Mouse (Mus musculus): ENCODE data around the gene C2cd5.

Gene C2cd5

DNA sequence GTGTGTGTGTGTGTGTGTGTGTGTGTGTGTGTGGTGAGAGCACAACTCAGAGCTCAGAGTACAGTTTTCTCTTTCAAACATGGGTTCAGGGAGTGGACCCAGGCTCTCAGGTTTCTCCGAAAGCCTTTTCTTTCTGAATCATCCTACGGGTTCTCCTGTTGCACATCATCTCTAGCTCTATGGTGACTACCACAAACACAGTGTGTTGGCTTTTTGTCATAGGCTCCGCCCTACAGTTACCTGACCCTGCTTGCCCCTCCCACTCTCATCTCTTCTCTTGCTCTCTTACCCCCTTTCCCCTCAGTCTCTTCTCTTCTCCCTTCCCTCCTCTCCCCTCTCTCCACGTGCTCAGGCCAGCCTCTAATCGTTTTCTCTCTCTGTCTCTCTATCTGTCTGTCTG lies 15.6 kb upstream of the C2cd5 start:
- DNase-seq (ENCODE audit: low spot score in 2 of 2) = no peak

DNA sequence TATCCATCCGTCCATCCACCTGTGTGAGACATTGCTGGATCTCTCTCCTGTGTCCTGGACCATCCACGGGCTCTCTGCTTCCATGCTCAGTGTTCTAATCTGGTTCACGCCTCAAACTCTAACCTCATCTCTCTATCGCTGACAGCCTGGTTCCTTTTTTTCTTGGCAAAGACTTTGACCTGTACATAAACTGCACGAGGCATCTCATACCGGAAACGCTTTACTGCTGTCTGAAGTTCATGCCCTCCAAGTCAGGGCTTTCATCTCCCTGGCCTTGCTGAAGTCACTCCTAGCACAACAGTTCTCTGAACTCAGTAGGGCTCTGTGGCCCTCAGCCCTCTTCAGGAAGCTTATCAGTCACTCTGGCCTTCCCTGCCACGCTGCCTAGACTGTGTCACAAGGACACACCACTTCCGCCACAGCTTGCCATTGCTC lies 15.1 kb upstream of the C2cd5 start:
- DNase-seq (ENCODE audit: low spot score in 2 of 2) = no peak

DNA sequence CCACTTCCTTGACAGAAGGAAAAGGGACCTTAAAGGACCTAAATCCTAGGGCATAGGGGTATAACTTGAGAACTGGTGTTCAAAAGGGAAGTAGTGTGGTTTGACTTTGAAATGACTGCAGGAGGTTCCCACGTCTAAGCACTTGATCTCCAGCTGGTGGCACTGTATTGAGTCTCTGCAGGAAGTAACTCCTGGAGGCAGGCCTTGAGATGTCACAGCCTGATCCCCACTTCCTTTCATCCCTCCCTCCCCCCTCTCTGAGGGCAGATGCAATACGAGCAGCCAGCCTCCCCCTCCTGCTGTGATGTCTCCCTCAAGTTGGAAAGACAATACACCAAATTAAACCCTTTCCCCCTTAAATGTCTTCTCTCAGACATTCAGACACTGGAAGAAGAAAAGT lies 14.6 kb upstream of the C2cd5 start:
- no peak for DNase-seq (ENCODE audit: low spot score in 2 of 2)

DNA sequence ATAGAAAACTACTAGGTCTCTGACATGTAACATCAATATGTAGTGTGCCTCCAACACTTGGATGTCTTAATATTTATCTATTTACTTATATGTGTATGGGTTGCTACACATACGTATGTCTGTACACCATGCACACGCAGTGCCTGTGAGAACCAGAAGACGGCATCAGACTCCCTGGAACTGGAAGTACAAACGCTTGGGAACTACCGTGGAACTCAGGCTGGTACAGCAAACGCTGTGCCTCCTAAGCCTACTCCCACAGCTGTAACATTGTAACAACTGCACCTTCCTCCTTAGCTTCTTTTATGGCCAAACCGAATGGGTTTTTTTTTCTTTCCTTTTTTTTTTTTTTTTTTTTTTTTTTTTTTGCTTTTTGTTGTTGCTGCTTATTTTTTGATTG lies 10.4 kb upstream of the C2cd5 start:
- DNase-seq (ENCODE audit: low spot score in 2 of 2) = no peak

DNA sequence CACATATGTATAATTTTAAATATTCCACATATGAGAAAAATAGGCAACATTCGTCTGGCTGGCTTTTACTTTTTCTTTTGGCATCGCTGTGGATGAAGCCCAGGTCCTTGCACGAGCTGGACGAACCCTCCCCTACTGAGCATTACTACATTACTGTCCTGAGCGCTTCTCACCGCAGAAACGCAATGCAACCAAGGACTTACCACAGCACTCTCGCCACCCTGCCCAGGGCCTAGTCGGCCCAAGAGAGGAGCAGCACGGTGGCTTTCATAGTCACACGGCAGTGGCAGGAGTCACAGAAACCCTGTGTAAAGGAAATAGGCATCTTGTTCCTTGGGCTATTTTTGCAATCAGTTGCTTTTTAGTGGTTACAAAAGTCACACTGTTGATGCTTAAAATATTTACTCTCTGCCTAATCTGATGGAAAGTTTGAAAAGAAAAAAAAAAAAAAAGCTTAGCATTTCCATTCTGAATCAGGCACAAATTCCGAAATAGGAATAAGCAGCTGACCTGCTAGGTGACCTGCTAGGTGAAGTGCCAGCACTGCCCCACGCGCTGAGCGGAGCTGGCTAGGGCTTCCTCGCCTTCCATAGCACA lies 9.8 kb upstream of the C2cd5 start:
- DNase-seq (ENCODE audit: low spot score in 2 of 2) = no peak

DNA sequence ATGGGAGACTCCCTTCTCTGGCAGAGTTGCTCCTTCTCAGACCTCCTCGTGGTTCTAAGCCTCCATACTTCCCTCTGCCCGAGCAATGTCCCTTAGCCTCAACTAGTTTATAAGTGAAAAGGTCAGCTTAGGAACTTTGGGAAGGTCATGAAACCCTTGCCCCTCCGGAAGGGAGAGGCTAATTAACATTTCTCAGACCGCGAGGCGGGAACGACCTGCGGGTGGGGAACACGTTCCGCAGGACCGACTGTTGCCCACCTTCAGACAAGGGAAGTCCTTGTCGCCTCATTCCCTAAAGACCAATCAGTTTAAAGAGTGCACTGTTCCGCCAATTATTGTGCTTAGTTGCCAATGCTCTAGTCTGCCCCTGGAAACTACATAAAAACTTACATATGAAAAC lies 8.1 kb upstream of the C2cd5 start:
- no peak for DNase-seq (ENCODE audit: low spot score in 2 of 2)

DNA sequence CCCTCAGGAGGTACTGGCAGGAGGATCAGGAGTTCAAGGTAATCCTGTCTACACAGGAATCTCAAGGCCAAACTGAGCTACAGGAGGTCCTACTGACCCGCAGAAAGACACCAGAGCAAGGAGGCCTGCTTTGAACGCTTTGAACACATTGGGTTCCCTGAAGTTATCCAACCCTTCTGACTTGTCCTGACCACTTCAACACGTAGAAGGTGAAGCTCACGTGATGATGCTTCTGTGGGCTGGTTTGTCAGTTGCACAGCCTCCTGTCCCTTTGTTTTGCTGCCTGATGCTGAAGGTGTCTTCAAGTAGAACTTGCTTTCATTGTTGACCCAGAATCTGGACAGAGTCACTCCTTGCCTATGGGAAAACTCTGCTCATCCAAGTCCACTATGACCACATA lies 7.7 kb upstream of the C2cd5 start:
- DNase-seq (ENCODE audit: low spot score in 2 of 2) = no peak

DNA sequence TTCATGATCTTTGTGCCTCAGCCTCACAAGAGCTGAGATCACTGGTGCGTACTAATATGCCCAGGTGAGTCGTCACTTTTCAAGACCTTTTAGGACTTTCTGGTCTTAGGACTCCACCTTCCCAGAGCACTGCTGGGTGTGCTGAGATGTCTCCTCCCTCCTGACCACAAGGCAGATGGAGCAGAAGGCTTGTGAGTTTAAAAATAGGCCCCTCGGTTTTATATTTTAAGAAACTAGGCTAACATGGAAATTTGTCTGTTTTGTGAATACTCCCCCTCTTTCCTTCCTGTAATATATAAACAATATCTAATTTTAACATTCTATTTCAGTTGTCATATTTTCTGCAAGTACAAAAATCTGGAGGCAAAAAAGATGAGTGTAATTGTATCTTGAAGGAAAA lies 5.8 kb upstream of the C2cd5 start:
- no peak for DNase-seq (ENCODE audit: low spot score in 2 of 2)

DNA sequence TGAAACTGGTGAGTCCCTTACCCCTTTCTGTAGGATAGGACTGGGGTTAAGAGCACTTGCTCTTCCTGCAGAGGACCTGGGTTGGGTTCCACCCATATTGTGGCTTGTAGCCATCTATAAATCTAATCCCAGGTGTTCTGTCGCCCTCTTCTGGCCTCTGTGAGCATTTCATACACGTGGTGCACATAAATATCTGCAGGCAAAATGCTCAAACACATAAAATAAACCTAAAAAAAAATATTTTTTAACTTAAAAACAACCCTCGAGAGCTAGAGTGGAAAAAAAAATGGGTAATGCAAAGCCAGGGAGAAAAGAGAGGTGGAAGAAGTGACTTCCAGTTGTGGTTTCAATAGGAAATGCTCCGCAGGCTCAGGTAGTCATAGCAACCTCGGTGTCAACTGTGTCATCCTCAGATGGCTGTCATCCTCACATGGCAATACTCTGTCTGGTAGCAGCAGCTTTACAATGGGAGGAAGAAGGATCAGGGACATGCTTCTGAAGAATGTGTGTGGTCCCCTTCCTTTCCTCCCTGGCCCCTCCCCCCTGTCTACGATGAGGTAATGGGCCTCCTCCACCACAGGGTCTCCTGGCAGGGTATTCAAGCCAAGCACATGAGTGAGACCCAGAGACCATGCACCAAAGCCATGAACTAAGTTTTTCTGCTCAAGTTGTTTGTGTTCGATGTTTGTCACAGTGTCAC lies 4.2 kb upstream of the C2cd5 start:
- no peak for DNase-seq (ENCODE audit: low spot score in 2 of 2)

DNA sequence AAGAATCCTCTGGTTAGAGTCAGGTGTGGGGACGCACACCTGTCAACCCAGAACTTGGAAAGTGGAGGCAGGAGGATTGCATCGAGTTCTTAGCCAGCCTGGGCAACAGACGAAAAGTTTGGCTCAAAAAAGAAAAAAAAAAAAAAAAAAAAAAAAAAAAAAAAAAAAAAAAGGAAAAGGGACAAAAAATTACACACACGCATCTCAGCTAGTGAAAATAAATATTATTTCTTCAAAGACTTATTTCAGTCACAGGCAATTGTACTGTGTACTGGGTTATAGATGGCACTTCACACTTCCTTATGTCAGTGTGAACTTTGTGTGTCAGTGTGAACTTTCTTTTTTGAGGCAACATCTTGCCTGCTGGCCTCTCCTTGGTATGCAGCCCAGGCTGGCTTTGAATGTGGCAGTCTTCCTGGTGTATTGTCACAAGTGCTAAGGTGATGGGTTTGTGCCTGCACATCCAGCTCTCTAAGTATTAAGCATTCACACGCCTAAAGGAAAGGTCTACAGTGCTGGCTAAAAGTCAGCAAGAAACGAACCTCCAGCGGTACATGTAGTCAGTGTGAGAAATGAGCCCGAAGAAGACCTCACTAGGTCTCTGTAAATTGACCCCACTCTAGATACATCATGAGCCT lies 656 bp upstream of the C2cd5 start:
- DNase-seq (ENCODE audit: low spot score in 2 of 2) = no peak

DNA sequence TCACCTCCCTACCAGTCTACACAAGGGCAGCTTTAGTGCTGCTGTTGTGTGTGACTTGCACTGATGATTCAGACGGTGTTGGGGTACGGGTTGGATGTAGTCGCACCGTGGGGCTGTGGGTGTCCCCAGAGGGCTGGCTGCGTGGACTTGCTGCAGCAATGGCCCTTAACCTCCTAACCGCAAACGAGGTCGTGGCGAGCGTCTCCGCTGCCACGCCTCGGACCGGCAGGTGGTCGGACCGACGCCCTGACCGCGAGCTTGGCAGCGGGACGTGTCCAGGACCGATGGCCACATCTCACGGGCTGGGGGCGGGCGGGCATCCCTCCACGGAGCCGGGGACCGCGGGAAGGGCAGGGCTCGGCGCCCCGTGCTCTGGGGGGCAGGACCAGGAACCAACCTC lies 660 bp downstream of the C2cd5 start:
- peak; percentile 20 to 25 for DNase-seq (ENCODE audit: low spot score in 2 of 2)

DNA sequence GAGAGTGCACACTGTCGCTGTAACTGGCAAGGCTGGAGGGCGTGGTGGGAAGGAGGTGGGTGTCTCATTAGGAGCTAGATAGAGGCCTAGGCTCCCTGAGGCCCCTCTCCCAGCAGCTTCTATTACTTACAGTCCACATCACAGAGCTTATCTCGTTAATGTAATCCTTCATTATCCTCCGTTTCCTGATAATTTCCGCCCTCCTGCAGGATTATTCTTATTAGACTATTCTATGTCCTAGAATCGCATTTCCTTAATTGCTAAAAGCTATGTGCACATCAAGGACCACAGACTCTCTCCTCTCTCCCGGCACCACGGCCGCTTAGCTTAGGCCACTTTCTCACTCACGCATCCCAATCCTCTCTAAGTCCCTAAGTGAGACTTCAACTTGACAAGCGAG lies 4.8 kb downstream of the C2cd5 start:
- no peak for DNase-seq (ENCODE audit: low spot score in 2 of 2)

DNA sequence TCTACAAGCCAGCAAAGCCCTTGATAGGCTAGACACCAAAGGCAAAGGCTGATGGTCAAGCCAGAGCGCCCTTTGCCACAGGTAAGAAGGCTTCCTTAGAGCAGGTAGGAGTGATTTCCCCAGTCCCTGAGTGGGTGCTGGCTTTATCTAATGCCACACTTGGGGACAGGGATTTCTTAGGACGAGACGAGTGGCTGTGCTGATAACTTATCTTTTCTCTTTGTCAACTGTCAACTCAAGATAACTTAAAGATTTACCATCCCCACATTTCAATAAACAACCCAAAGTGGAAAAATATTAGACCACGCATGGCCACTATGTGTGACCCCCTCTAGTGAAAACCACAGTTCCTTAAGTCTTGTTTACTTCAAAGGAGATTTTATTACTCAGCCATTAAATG lies 7.1 kb downstream of the C2cd5 start:
- no peak for DNase-seq (ENCODE audit: low spot score in 2 of 2)

DNA sequence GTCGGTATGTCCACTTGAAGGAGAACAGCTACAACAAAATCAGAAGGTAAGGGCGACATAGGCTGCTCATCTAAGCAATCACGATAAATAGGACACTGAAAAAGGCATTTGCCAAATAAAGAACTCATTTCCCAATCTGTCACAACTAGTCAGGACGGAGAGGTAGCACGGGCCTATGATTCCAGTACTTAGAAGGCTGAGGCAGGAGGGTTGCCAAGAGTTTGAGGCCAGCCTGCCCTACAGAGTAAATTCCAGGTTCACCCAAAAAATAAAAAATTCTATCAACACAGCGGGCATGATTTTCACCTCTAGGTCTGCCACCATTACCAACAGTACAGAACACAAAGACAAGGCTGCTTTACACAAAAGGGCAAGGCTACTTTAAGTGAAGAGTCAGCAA lies 8.9 kb downstream of the C2cd5 start:
- no peak for DNase-seq (ENCODE audit: low spot score in 2 of 2)

DNA sequence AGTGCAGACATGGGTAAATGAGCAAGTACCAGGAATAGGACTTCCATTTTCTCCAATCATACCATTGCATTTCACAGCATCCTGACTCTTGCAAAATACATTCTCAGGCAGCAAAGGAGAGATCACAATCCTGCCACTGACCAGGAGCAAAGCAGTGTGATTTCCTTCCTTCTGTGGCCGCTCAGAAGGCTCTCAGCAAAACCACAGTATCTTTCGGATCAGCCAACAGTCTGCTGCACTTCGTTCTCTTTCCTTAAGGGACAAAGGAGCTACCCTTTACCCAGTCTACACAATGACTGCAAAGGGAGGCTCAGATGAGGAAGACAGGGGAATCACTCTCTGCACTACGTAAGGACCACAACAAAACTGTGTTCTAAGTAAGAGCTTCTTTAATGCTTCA lies 12.6 kb downstream of the C2cd5 start:
- DNase-seq (ENCODE audit: low spot score in 2 of 2) = no peak

DNA sequence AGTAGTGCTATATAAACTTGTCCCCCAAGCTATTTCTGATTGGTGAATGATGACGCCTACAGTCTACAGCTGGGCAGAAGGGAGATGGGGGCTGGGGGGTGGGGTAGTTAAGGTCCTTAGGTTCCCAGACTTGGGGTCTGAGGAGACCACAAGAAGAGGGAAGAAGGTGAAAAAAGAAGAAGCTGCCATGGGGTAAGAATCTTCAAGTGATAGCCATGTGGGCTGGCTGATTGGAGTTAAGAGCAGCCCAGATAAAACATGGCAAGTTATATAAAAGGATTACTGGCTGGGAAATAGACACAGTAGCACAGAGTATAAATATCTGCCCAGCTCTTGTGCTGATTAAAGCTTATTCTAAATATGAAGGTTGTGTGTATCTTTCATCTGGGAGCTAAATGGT lies 14.0 kb downstream of the C2cd5 start:
- no peak for DNase-seq (ENCODE audit: low spot score in 2 of 2)

DNA sequence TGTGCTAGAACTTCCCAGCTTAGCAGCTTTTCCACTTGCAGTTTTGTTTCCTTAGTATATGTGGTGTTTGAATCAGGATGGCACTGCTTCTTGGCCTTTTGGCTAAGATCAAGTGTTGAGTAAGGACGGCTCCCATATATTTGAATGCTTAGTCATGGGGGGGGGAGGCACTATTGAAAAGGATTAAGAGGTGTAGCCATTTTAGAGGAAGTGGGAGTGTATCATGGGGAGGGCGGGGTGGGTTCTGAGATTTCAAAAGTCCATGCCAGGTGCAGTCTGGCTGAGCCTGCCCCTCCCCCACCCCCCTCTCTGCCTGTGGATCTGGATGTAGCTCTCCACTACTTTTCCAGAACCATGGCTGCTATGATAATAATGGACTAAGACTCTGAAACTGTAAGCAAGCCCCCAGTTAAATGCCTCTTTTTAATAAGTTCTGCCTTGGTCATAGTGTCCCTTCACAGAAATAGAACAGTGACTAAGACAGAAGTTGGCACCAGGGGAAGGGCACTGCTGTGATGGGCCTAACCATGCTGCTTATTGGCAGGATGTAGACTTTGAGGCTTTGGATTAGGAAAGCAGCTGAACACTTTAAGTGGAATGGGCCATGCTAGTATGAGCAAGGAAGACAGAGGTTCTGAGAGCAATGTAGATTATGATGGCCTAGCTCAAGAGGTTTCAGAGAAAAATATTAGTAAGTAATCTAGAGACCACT lies 15.5 kb downstream of the C2cd5 start:
- no peak for DNase-seq (ENCODE audit: low spot score in 2 of 2)

DNA sequence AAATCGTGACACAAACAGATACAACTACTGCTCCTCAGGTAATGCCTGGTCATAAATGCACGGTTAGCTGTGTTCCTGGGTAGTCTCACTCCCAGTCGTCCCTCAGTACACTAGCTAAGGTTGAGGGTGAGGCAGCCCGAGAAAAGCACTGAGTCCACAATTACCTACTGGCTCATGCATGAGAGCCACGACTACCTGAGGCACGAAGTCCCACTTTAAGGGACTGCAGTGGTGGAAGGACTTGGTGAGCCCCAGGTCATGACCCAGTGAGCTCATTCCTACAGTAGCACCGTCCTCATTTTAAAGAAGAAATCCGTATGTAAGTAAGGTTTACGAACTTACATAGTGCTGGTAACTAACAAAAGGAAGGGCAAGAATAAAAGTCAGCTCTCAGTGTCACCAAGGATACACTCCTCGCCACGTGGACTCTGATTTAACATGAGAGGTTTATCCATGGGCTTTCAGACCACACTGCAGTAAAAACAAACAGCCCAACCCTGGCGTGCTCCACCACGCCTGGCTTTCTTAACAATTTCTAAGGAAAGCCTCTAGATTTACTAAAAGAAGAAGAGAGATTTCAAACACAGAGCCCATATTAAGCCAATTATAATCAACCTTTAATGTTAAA lies 18.3 kb downstream of the C2cd5 start:
- no peak for DNase-seq (ENCODE audit: low spot score in 2 of 2)

DNA sequence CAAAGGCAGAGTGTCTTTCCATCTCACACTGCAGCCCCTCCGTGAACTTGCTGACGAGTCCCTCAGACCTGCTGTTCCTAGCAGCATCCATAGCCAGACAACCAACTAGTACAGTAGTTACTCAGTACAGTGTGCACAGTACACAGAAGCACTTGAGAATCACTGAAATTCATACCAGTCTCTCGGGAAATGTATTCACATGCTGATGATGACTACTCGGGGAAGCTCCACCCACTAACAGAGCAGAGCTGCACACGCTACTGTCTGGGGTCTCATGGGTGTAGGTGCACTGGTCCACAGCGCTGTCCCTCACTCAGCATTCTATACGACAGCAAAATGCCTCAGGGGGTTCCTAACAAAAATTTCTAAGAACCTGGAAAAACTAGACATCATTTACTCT lies 19.2 kb downstream of the C2cd5 start:
- no peak for DNase-seq (ENCODE audit: low spot score in 2 of 2)

DNA sequence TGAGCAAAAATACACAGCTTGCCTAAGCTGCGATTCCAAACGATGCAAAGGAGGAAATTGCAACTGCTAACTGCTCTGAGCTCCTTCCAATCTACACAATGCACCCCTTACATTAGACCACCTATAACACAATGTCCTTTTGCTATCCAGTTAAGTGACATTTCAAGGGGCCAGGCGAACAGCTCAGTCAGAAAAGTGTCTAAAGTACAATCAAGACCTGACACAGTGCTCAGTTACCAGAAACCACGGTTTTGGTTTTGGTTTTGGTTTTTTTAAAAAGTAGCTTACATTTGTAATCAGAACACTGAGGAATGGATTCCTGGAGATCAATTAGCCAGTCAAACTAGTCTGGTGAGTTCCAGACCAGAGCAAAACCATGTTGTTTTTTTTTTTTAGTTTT lies 20.8 kb downstream of the C2cd5 start:
- DNase-seq (ENCODE audit: low spot score in 2 of 2) = no peak

DNA sequence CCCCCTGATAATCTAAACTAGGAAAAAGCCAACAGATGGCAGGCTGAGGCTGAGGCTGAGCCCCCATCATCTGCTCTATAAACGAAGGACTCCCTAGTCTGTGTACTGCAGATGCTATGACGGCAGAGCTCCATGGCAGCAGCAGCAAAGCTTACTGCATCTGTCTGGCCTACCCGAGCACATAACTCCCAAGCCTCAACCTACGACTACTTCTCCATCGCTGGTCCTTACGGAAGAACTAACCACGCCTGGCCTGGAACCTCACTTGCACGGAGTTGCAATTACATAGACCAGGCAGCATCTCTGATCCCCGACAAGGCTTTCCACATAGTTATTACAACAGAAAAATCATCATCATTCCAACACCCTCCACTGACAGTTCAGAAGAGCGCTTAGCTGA lies 23.5 kb downstream of the C2cd5 start:
- peak in 1 of 2 experiments; percentile 2 for DNase-seq (ENCODE audit: low spot score in 2 of 2)

DNA sequence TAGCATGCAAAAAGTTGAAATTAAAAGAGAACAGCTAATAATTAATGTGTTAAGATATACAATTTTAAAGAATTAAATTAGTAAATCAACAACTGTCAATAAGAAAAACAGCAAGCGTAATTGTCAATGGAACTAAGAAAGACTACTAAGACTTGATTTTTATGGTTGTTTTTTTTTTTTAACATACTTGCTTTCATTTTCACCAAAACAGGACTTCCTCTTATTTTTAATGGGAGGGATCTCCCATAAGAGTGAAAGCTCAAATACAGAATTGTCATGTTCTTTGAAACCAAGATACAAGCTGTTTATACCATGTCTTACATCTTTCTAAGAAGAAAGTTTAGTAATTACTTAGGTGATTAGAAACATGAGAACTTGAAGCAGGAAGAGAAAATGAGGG lies 26.0 kb downstream of the C2cd5 start:
- no peak for DNase-seq (ENCODE audit: low spot score in 2 of 2)
